Mouse (Mus musculus) C2C12 (cell line): ENCODE measurements around the gene Abca4. TPM values are rescaled to one million over a fixed set of nuclear protein-coding genes. Genes with fewer than 3 reads are reported as not detected.

Experiments used
- H3K27me3 ChIP-seq: one replicate; pipeline ENCODE4 v1.6.1; 2011; ENCODE audit not compliant: control insufficient read depth, insufficient read depth, insufficient read length
- H3K36me3 ChIP-seq: one replicate; pipeline ENCODE4 v1.6.1; 2011; ENCODE audit not compliant: control insufficient read depth, insufficient read depth
- H3K4me3 ChIP-seq: one replicate; pipeline ENCODE4 v1.5.1; 2011; ENCODE audit warnings: mild to moderate bottlenecking, control low read depth; ENCODE audit not compliant: poor library complexity, insufficient read depth, severe bottlenecking
- H3K79me2 ChIP-seq: one replicate; pipeline ENCODE4 v1.6.1; 2011; ENCODE audit not compliant: control insufficient read depth, insufficient read depth
- H3K79me3 ChIP-seq: one replicate; pipeline ENCODE4 v1.6.1; 2011; ENCODE audit warnings: low read depth, control low read depth
- H3ac ChIP-seq: one replicate; pipeline ENCODE3; 2011; ENCODE audit warnings: low read depth; ENCODE audit not compliant: control insufficient read depth, insufficient read length
- CEBPB ChIP-seq: IDR thresholded peaks from one replicate; pipeline ENCODE4 v1.6.1; 2011; ENCODE audit warnings: low read depth, mild to moderate bottlenecking, control low read depth, moderate library complexity
- CTCF ChIP-seq: IDR thresholded peaks from one replicate; pipeline ENCODE4 v1.5.1; 2011; ENCODE audit not compliant: control insufficient read depth, insufficient read depth, insufficient read length
- FOSL1 ChIP-seq: IDR thresholded peaks from one replicate; pipeline ENCODE4 v1.8.0; 2011; ENCODE audit warnings: mild to moderate bottlenecking, low read length; ENCODE audit not compliant: poor library complexity, insufficient read depth, severe bottlenecking
- MAX ChIP-seq: IDR thresholded peaks from one replicate; pipeline ENCODE4 v1.6.1; 2011; ENCODE audit warnings: mild to moderate bottlenecking, control low read depth
- MYOD1 ChIP-seq: IDR thresholded peaks from one replicate; pipeline ENCODE4 v1.6.1; 2011; ENCODE audit warnings: low read depth; ENCODE audit not compliant: control insufficient read depth, insufficient read length
- MYOG ChIP-seq: IDR thresholded peaks from one replicate; pipeline ENCODE4 v1.6.1; 2011; ENCODE audit not compliant: control insufficient read depth, insufficient read length; ENCODE audit errors: extremely low read depth
- USF1 ChIP-seq: IDR thresholded peaks from one replicate; pipeline ENCODE4 v1.6.1; 2011; ENCODE audit warnings: low read depth, mild to moderate bottlenecking, control low read depth, moderate library complexity
- long read RNA-seq, 2 experiments: library from polyadenylated mRNA; unstranded; transcript quantifications; one replicate each; pipeline ENCODE4 v2.0.0; 2019 to 2020
- polyA plus RNA-seq: library from polyadenylated mRNA; unstranded; fragments of >200 nt; fragmentation: generic; extraction: Trizol; gene quantifications from one replicate; pipeline ENCODE4 v1.2.1, GENCODE M21; 2012; ENCODE audit warnings: missing spikeins

Gene Abca4
- 0.02 TPM for polyA plus RNA-seq
- long read RNA-seq, experiment 1, partial matches to known transcripts: 0 of 1 reads
- long read RNA-seq, experiment 1, other reads (novel, unspliced or antisense): 1 of 1 reads
- long read RNA-seq, experiment 2, partial matches to known transcripts: 0 of 1 reads
- long read RNA-seq, experiment 2, other reads (novel, unspliced or antisense): 1 of 1 reads

DNA sequence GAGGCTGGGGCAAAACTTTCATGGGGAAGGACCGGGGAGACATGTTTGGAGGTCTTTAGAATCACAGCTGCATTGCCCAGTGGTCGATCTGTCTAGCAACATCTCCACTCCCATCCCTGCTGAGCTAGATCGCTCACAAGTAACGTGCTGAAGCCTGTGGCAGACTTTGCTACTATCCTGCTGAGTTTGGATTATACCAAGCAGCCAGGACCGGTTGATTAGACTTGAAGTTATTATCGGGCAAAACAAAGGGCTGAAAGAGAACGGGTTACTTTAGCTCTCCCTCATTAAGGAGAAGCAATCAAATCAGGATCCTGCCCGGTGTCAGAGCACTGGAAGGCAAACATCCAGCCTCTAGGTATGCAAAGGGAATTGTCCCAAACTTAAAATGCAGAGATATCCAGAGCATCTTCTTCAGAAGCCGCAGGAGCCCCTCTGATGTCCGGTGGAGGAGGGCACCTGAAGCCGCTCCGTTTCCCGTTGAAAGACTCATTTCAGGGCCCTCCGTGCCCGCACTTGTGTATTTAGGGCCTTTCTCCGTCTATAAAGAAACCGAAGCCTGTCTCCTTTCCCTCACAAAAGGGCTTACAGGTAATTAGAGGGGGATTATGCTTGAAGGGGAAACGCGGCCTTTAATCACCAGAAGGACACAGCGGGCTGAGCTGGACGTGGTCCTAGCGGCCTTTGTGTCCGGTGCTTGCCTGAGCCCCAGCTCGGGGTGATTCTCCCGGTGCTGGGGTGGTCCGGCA is at the start of gene Abca4:
TSS of gene Abca4 (plus strand) at position 645 of the 749 bp plus-strand sequence.
- Histone ChIP-seq H3ac (no peak within 1 kb of the TSS), H3K36me3 (no peaks in the 10 kb centered on the region), H3K79me3 (no peaks in the 10 kb centered on the region), H3K4me3 (no peak within 1 kb of the TSS), H3K27me3 (no peaks in the 10 kb centered on the region), H3K79me2 (no peaks in the 10 kb centered on the region)
- TF ChIP-seq FOSL1 (no peak), MAX (no peak), CTCF (no peak), MYOG (no peak), MYOD1 (no peak), USF1 (no peak)

DNA sequence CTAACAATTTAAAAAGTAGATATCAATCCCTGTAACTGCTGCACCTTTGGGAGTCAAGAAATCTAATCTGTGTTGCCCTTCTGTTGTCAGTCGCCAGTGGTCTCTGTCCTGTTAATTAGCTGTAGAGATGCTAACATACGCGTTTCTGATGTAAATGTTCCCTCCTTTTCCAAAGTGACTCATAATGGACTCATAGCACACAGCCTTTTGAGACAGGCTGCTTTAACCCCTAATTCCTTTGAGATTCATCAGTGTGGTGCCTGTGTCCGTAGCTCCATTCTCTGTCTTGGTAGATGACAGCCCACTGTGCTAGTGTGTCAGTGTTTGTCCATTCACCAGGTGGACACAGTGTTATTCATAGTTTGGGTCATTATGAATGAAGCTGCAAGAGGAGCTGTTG is 49.1 kb upstream of the Abca4 start:
- no peaks in the 10 kb centered on the region for H3K36me3 ChIP-seq
- no peak overlapping the region for H3K4me3 ChIP-seq
- TF ChIP-seq MAX: no peak
- TF ChIP-seq FOSL1: peak; percentile 61
- H3K27me3 ChIP-seq: no peaks in the 10 kb centered on the region
- no peaks in the 10 kb centered on the region for H3K79me2 ChIP-seq
- no peak overlapping the region for H3ac ChIP-seq
- no peaks in the 10 kb centered on the region for H3K79me3 ChIP-seq

DNA sequence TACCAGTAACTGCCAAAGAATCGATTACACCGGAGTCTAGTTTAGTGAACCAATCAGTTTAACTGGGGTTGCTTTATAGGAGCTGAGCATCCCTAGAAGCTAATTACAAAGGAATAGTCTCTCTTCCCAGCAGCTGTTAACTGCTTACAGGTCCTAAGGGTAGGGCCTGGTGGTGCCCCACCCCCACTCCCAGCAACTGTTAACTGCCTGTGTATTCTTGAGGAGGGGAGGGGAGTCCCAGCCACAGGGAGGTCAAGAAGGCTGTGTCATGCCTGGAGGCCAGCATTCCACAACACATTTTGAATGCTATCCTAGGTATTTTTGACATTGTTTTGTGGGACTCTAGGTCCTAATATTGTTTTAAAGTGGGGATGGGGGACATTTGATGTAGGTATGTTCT is 44.3 kb upstream of the Abca4 start:
- no peak overlapping the region for H3ac ChIP-seq
- no peak overlapping the region for H3K4me3 ChIP-seq
- TF ChIP-seq FOSL1 (no peak), USF1 (no peak), MAX (no peak), MYOG (no peak), CTCF (no peak), CEBPB (no peak), MYOD1 (no peak)
- H3K36me3 ChIP-seq: no peaks in the 10 kb centered on the region
- H3K79me2 ChIP-seq: no peaks in the 10 kb centered on the region
- H3K27me3 ChIP-seq: no peaks in the 10 kb centered on the region
- H3K79me3 ChIP-seq: no peaks in the 10 kb centered on the region

DNA sequence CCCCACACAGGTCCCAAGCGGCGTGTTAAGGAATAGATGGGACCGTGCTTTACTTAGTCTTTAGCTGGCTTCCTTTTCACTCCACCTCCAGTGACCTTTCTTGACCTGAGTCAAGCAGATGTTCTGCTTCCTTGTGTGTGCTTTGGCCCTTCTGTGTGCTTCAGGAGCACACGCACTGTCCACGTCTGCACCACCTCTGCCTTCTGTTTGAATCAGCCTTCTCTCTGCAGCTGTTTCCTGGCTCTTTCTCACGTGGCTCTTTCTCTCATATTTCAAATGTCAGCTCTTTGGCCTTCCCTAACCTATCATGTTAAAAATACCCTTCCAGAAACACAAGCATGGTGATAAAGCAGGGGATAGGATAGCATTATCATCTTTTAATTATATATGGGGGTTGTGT is 42.7 kb upstream of the Abca4 start:
- no peaks in the 10 kb centered on the region for H3K79me3 ChIP-seq
- no peak overlapping the region for H3K4me3 ChIP-seq
- no peaks in the 10 kb centered on the region for H3K27me3 ChIP-seq
- TF ChIP-seq CEBPB: no peak
- no peak for TF ChIP-seq MYOG
- TF ChIP-seq CTCF: no peak
- no peak for TF ChIP-seq USF1
- no peaks in the 10 kb centered on the region for H3K36me3 ChIP-seq
- no peaks in the 10 kb centered on the region for H3K79me2 ChIP-seq
- no peak overlapping the region for H3ac ChIP-seq

DNA sequence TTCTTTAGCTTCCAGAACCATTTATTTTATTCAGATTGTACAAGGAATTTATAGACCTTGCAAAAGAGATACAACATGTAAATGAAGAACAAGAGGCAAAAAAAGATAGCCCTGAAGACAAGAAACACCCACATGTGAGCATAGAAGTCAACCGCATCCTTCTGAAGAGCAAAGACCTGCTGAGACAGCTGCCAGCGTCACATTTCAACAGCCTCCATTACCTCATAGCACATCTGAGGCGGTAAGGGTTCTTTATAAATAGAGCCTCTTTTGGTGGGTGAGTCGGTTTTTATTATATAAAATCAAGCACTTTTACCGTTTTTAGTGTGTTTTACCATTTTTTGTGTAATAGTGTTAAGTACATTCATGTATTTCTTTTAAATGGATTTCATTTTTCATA is 34.4 kb upstream of the Abca4 start:
- Histone ChIP-seq H3K4me3 (no peak overlapping the region), H3K36me3 (no peaks in the 10 kb centered on the region), H3K27me3 (no peaks in the 10 kb centered on the region), H3K79me2 (no peaks in the 10 kb centered on the region), H3ac (no peak overlapping the region), H3K79me3 (no peaks in the 10 kb centered on the region)
- TF ChIP-seq MYOD1: peak; percentile 50
- TF ChIP-seq CTCF: no peak

DNA sequence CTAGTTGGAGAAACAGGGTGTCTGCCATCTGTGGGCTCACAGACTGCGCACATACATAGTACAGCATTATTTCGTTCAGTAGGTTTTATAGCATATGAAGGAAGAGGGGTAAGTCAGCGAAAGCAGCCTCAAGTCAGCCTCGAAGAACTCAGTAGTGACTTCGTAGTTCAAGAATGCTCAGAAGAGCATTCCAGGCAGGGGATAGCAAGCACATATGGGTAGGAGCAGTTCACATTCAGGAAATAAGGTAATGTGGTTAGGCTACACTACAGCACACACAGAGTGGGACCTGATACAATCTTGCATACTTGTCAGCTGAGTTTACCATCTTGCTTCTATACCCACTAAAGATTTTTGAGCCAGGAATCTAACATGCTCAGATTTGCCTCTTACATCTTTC is 34.0 kb upstream of the Abca4 start:
- Histone ChIP-seq H3K4me3 (no peak overlapping the region), H3ac (peak overlapping the region; percentile 18), H3K79me2 (no peaks in the 10 kb centered on the region), H3K79me3 (no peaks in the 10 kb centered on the region), H3K36me3 (no peaks in the 10 kb centered on the region), H3K27me3 (no peaks in the 10 kb centered on the region)
- TF ChIP-seq MYOD1: peak; percentile 5
- TF ChIP-seq FOSL1: no peak
- no peak for TF ChIP-seq CEBPB

DNA sequence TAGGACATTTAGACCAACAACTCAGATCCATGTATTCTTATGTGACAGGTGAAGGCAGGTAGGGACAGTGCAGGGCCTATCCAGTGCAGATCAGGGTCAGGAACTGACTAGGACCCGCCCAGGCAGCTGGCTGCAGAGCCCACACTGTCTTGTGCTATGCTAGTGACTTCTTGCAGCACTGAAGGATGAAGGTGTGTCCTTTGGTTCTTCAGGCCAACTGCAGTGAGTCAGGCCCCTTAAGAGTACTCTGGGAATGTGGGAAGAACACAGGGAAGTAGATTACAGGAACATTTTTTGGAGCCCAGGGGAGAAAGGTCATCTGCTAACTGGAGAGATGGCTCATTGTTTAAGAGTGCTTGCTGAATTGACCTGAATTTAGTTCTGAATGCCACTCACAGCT is 31.8 kb upstream of the Abca4 start:
- Histone ChIP-seq H3K27me3 (no peaks in the 10 kb centered on the region), H3K79me2 (no peaks in the 10 kb centered on the region), H3ac (no peak overlapping the region), H3K4me3 (no peak overlapping the region), H3K36me3 (no peaks in the 10 kb centered on the region), H3K79me3 (no peaks in the 10 kb centered on the region)
- TF ChIP-seq MAX (no peak), CTCF (no peak), USF1 (no peak)
